Mouse (Mus musculus) hindbrain, embryonic 10.5 days (tissue): Measurements from ENCODE around the gene Ankrd2. TPM values are rescaled to one million over a fixed set of nuclear protein-coding genes. Genes with fewer than 3 reads are reported as not detected.
A peak's percentile ranks its signal among the peaks of the same experiment; 100 is the strongest.

Experiments used
- DNase-seq: peaks from one replicate; pipeline ENCODE4 v3.0.0-alpha.2; 2017; ENCODE audit warnings: low spot score
- H3K27ac ChIP-seq: fragments of 300-500 bp; sonication (generic); 2 replicates; pipeline ENCODE4 v1.5.1; 2016; ENCODE audit warnings: mild to moderate bottlenecking, moderate library complexity
- H3K27me3 ChIP-seq: fragments of 300-500 bp; sonication (generic); 2 replicates; pipeline ENCODE4 v1.6.1; 2016; ENCODE audit warnings: mild to moderate bottlenecking; ENCODE audit not compliant: poor library complexity, insufficient read depth, severe bottlenecking
- H3K36me3 ChIP-seq: fragments of 300-500 bp; sonication (generic); 2 replicates; pipeline ENCODE4 v1.6.1; 2016; ENCODE audit warnings: mild to moderate bottlenecking, moderate library complexity
- H3K4me1 ChIP-seq: fragments of 300-500 bp; sonication (generic); replicated peaks from 2 replicates; pipeline ENCODE4 v1.6.1; 2016; ENCODE audit warnings: mild to moderate bottlenecking
- H3K4me3 ChIP-seq: fragments of 300-500 bp; sonication (generic); 2 replicates; pipeline ENCODE4 v1.5.1; 2016; ENCODE audit warnings: mild to moderate bottlenecking, moderate library complexity
- H3K9me3 ChIP-seq: fragments of 300-500 bp; sonication (generic); 2 replicates; pipeline ENCODE4 v1.6.1; 2016; ENCODE audit warnings: mild to moderate bottlenecking, moderate library complexity
- WGBS: fragments of 180-500 bp; shearing (Covaris S2); methylation state at CpG from one replicate; pipeline ENCODE4 v1.1.7; 2016; 5-methylcytosine and 5-hydroxymethylcytosine counted together
- polyA plus RNA-seq: library from polyadenylated mRNA; unstranded; fragments of >200 nt; fragmentation: Nextera tagmentation; extraction: Ambion mirVana; gene quantifications from 2 replicates; pipeline ENCODE4 v1.2.1, GENCODE M21; 2016

The Ankrd2 gene
- polyA plus RNA-seq, 1 experiment from 2014 or later: not detected

GRCm38 (mm10) chr19:42001253-42001980 lies 34.4 kb upstream of the Ankrd2 start:
- no peak for DNase-seq
- Histone ChIP-seq H3K9me3 (no peaks in the 10 kb centered on the region), H3K4me1 (peaks cover 36% of the 10 kb centered on the region), H3K4me3 (no peak overlapping the region), H3K27me3 (no peaks in the 10 kb centered on the region), H3K27ac (0 out of 2 replicates have a peak overlapping the region, but pooled peaks have one; percentile 40), H3K36me3 (no peaks in the 10 kb centered on the region)
- WGBS: 92% methylated on average over 12 of the region's 12 CpGs

DNA sequence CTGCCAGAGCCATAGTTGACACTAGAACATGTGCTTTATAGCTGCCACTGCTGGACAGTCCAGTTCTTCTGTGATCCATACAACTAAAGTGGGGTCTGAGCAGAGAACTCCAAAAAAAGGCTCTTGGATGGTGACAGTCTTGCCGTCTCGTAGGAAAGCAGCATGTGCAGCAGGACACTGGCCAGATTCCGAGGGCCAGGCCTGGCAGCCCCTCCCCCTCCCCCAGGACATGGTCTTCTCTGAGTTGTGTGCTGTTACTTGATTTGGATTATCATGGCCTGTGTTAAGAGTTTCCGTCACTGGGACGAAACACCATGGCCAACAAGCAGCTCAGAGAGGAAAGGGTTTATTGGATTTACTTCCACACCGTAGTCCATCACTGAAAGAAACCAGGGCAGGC lies 31.5 kb upstream of the Ankrd2 start:
- H3K27ac ChIP-seq: no peak overlapping the region
- peaks cover 59% of the 10 kb centered on the region for H3K4me1 ChIP-seq
- WGBS: 82% methylated on average over 6 of the region's 6 CpGs
- H3K4me3 ChIP-seq: no peak overlapping the region
- H3K36me3 ChIP-seq: no peaks in the 10 kb centered on the region
- no peaks in the 10 kb centered on the region for H3K9me3 ChIP-seq
- no peaks in the 10 kb centered on the region for H3K27me3 ChIP-seq
- DNase-seq: no peak

- WGBS: 84% methylated on average over 3 of the region's 3 CpGs
- no peak for DNase-seq
- no peak overlapping the region for H3K4me3 ChIP-seq
Measured at GRCm38 (mm10) chr19:42005616-42006015, 30.2 kb upstream of the Ankrd2 start.

DNA sequence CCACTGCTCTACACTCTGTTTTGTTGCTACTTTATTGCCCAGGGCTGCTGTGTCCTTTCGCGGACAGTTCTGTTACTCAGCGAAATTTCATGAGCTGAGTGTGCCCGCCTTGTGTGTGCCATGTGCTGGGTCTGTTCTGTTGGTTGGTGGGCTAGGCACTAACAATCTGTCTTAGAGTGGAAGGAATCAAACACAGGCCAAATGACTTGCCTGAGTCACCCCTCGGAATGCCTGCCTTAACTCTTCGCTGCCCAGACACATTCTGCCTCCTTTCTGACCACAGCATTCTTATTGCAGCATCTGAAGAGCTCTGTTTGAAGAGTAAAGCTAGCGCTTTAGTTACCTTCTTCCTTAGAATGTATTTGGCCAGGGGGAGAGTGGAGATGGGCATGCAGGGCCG lies 29.2 kb upstream of the Ankrd2 start:
- H3K9me3 ChIP-seq: no peaks in the 10 kb centered on the region
- H3K36me3 ChIP-seq: no peaks in the 10 kb centered on the region
- DNase-seq: no peak
- H3K4me3 ChIP-seq: no peak overlapping the region
- WGBS: 76% methylated on average over 8 of the region's 8 CpGs
- H3K4me1 ChIP-seq: peaks cover 49% of the 10 kb centered on the region
- H3K27me3 ChIP-seq: no peaks in the 10 kb centered on the region
- H3K27ac ChIP-seq: no peak overlapping the region

More at GRCm38 (mm10) chr19:42005616-42006015, 30.2 kb upstream of the Ankrd2 start:
- H3K36me3 ChIP-seq: no peaks in the 10 kb centered on the region
- no peak overlapping the region for H3K27ac ChIP-seq
- no peaks in the 10 kb centered on the region for H3K9me3 ChIP-seq
- H3K4me1 ChIP-seq: peaks cover 52% of the 10 kb centered on the region
- H3K27me3 ChIP-seq: no peaks in the 10 kb centered on the region

- no peaks in the 10 kb centered on the region for H3K27me3 ChIP-seq
- H3K36me3 ChIP-seq: 0 out of 2 replicates have a peak, but pooled peaks cover 3% of the 10 kb centered on the region
- H3K27ac ChIP-seq: no peak overlapping the region
- no peak for DNase-seq
- H3K4me1 ChIP-seq: peaks cover 49% of the 10 kb centered on the region
- 75% methylated on average over 3 of the region's 3 CpGs for WGBS
- H3K9me3 ChIP-seq: no peaks in the 10 kb centered on the region
- H3K4me3 ChIP-seq: no peak overlapping the region
Measured at GRCm38 (mm10) chr19:42008586-42008985, 27.2 kb upstream of the Ankrd2 start.

- no peak for DNase-seq
- H3K36me3 ChIP-seq: 0 out of 2 replicates have a peak, but pooled peaks cover 3% of the 10 kb centered on the region
- H3K4me1 ChIP-seq: peaks cover 49% of the 10 kb centered on the region
- no peak overlapping the region for H3K4me3 ChIP-seq
- WGBS: 80% methylated on average over 7 of the region's 7 CpGs
- no peaks in the 10 kb centered on the region for H3K9me3 ChIP-seq
- H3K27ac ChIP-seq: no peak overlapping the region
- H3K27me3 ChIP-seq: no peaks in the 10 kb centered on the region
Measured at GRCm38 (mm10) chr19:42009067-42009466, 26.7 kb upstream of the Ankrd2 start.

GRCm38 (mm10) chr19:42010436-42010835 lies 25.4 kb upstream of the Ankrd2 start:
- Histone ChIP-seq H3K27ac (peak overlapping the region; percentile 23; the same call in 1 of the 2 replicates), H3K36me3 (0 out of 2 replicates have a peak, but pooled peaks cover 3% of the 10 kb centered on the region), H3K27me3 (no peaks in the 10 kb centered on the region), H3K4me1 (peaks cover 48% of the 10 kb centered on the region), H3K4me3 (no peak overlapping the region), H3K9me3 (no peaks in the 10 kb centered on the region)
- DNase-seq: no peak
- 45% methylated on average over 4 of the region's 4 CpGs for WGBS

- DNase-seq: no peak
- Histone ChIP-seq H3K9me3 (no peaks in the 10 kb centered on the region), H3K27ac (no peak overlapping the region), H3K4me3 (no peak overlapping the region), H3K27me3 (no peaks in the 10 kb centered on the region), H3K36me3 (0 out of 2 replicates have a peak, but pooled peaks cover 3% of the 10 kb centered on the region), H3K4me1 (peaks cover 49% of the 10 kb centered on the region)
- 82% methylated on average over 7 of the region's 7 CpGs for WGBS
Measured at GRCm38 (mm10) chr19:42011123-42011522, 24.7 kb upstream of the Ankrd2 start.

DNA sequence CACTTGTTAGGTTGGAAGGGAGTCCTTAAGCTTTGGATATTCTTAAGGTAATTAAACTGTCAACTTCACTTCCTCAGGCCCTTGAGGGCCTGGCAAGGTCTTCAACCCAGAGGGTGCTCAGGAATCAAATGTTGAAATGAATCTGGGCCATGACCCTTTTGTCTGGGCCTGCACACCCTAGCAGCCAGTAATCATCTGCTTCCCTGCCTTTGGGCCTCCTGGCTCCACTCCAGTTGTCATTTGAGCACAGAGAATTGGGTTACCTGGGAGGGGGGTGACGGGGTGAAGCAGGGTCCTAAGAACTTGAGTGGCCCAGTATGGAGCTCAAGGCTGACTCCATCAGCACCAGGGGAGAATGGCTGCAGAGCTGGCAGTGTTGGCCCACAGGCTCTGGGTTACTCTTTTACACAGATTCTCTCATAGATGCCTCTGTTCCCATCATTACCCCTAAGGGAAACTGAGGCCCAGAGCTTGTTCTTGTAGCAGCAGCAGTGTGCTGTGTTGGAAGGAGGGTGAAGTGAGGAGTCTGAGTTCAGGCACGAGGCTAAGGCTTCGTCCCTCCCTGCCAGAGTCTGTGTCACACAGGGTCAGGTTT lies 21.5 kb upstream of the Ankrd2 start:
- Histone ChIP-seq H3K27me3 (no peaks in the 10 kb centered on the region), H3K9me3 (no peaks in the 10 kb centered on the region), H3K36me3 (0 out of 2 replicates have a peak, but pooled peaks cover 3% of the 10 kb centered on the region), H3K4me3 (no peak overlapping the region), H3K27ac (no peak overlapping the region), H3K4me1 (peaks cover 48% of the 10 kb centered on the region)
- 79% methylated on average over 3 of the region's 3 CpGs for WGBS
- DNase-seq: no peak

DNA sequence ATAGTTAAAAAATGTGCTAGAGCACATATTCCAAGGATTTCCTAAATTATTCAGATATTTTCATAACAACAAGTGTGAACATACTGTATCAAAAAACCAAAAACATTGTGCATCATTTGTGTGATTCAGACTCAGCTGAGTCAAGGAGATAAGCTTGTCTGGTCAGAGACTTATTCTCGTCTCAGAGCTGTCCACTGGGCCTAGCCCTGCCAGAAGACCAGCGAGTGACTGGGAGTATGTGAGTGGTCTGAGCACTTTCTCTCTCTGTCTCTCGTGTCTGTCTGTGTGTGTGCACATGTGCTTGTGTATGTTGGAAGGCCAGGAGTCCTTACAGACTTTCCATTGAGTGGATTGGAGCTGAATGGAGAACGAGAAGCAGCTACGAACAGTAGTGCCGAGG lies 20.8 kb upstream of the Ankrd2 start:
- 0 out of 2 replicates have a peak, but pooled peaks cover 3% of the 10 kb centered on the region for H3K36me3 ChIP-seq
- no peak overlapping the region for H3K27ac ChIP-seq
- peaks cover 49% of the 10 kb centered on the region for H3K4me1 ChIP-seq
- DNase-seq: no peak
- no peaks in the 10 kb centered on the region for H3K9me3 ChIP-seq
- no peaks in the 10 kb centered on the region for H3K27me3 ChIP-seq
- WGBS: 82% methylated on average over 6 of the region's 6 CpGs
- no peak overlapping the region for H3K4me3 ChIP-seq

- 0 out of 2 replicates have a peak overlapping the region, but pooled peaks have one; percentile 30 for H3K27ac ChIP-seq
- H3K9me3 ChIP-seq: no peaks in the 10 kb centered on the region
- 74% methylated on average over 4 of the region's 4 CpGs for WGBS
- H3K27me3 ChIP-seq: no peaks in the 10 kb centered on the region
- DNase-seq: no peak
- H3K4me1 ChIP-seq: peaks cover 42% of the 10 kb centered on the region
- H3K4me3 ChIP-seq: no peak overlapping the region
- H3K36me3 ChIP-seq: 0 out of 2 replicates have a peak, but pooled peaks cover 3% of the 10 kb centered on the region
Measured at GRCm38 (mm10) chr19:42016251-42016650, 19.5 kb upstream of the Ankrd2 start.

DNA sequence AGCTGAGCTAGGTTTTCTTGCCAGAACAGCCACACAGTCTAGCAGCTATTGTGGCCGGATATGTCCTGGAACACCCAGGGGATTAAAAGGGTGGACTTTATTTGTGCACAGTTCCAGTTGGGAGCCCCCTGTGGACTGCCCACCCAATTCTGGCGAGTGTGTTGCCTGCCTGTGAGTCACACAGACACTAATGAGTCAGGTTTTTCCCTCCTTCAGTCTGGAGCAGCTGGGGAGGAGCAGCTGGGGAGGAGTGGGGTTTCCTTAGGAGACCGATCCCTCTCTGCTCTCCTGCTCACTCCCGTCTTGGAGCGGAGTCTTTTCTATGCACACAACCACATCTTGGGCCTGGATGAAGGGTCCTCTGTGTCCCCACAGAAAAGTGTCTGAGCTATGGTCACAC lies 19.0 kb upstream of the Ankrd2 start:
- Histone ChIP-seq H3K36me3 (0 out of 2 replicates have a peak, but pooled peaks cover 3% of the 10 kb centered on the region), H3K4me1 (peaks cover 47% of the 10 kb centered on the region), H3K27ac (peak overlapping the region; percentile 36), H3K27me3 (no peaks in the 10 kb centered on the region), H3K4me3 (no peak overlapping the region), H3K9me3 (no peaks in the 10 kb centered on the region)
- DNase-seq: no peak
- 72% methylated on average over 5 of the region's 5 CpGs for WGBS
